Mouse (Mus musculus) lung, adult 2 months (tissue): Measurements from ENCODE around the gene Slc35f1.

ENCODE experiments used
- CTCF ChIP-seq: fragments of 200-500 bp; IDR thresholded peaks from 2 replicates; pipeline ENCODE4 v1.5.1; 2011; ENCODE audit warnings: mild to moderate bottlenecking, low read length, control low read depth; ENCODE audit not compliant: insufficient read depth
- POLR2A ChIP-seq: fragments of 200-500 bp; IDR thresholded peaks from 2 replicates; pipeline ENCODE4 v1.6.1; 2011; ENCODE audit warnings: low read depth, mild to moderate bottlenecking, control low read depth, low read length, borderline replicate concordance; ENCODE audit errors: extremely low read depth

GRCm38 (mm10) chr10:52871110-52871509 lies 180.8 kb downstream of the Slc35f1 start:
- no peak for TF ChIP-seq CTCF
- TF ChIP-seq POLR2A = no peak
